Mouse (Mus musculus) kidney, adult 9 months (tissue): ENCODE measurements at regions not wholly inside any gene's neighbourhood (a gene's known extent, or its start where the extent isn't known, plus 50 kb on each side); places are given as distances from the start of the nearest gene placed in this dataset.

Source experiments
- DNase-seq: peaks from one replicate; pipeline ENCODE4 v3.0.0; 2022

DNA sequence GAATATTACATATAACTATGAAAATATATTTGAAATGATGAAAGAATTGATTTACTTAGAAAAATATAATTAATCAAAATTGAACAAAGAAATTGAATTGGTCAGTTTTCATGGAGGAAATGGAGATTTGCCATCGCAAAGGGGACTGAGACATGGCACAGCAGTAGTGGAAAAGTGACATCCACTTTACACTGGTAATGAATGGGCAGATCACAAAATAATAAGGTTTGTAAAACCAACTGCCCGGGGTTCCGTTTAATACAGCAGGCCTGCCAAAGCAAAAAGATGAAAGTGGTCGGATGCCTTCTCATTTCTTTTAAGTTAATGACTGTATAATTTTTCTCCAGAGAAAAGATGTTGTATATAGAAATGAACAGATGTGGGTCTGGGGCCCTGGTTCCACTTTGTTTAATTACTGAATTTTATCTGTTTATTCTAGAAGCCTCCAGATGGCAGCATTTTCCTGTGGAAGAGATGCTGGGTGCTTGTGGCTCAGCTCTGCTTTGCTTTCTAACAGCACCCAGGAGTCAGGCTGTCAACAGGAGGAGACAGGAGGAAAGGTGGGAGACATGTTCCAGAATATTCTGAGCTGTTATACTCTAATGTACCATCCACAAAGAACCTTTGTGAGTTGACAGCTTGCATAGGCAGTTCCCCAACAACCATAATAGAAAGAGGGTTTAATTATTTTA lies 75.6 kb upstream of the Fbxl17 start:
- DNase-seq, result peak; percentile 44

GRCm38 (mm10) chr17:63582870-63583269 lies 83.1 kb upstream of the Fbxl17 start:
- no peak for DNase-seq

DNA sequence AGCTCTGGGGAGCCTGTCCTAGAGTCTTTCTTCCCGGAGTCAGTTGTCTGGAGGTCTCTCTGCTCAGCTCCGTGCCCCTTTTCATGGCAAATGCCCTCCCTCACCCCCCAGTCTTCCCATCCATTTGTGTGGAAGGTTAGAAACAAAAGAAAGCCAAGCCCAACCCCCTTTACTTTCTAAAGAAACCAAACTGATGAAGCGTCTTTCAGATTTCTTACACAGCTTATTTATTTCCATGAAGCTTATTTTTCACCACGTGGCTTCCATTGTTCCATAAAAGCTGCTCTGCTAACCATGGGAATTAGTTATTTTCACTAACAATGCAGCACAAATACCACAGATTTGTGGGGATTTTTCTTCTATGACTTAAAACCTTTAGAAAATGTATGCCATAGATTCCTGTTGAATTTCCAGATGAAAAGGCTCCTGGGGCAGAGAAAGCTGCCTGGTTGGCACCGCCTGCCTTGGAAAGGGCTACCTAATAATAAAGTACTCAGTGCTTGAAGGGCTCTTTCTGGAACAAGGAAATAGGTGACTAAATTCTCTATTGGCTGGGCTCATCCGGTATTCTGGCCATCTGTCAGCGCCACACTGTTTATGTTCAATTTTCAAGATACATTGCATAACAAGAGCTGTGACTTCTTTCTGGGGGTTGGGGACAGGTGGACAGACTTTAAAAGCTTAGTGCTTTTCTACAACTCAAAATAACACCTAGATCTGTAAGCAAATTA lies 107.4 kb upstream of the Fbxl17 start:
- no peak for DNase-seq

- DNase-seq, result no peak
Observed at GRCm38 (mm10) chr17:63622726-63623125, 122.9 kb upstream of the Fbxl17 start.

DNA sequence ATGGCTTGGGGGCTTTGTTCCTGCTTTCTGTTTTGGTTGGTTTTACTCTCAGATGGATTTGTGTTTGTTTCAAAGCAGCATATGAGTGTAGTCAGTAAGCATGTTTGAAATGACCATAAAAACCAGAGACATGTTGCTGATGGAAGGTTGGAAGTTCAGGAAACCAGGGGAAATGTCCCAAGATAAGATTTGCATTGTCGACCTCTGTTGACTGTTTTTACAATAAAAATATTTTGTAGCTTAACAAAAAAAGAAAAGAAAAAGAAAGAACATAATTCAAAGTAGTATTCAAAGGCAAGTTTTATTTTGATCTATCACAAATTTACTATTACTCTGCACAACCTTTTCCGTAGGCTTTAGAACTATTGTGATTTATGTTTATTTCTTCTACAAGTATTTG lies 137.8 kb upstream of the Fbxl17 start:
- no peak for DNase-seq

- DNase-seq, result no peak
Observed at GRCm38 (mm10) chr17:63644390-63644789, 144.6 kb upstream of the Fbxl17 start.

GRCm38 (mm10) chr17:63657687-63658086 lies 157.9 kb upstream of the Fbxl17 start:
- no peak for DNase-seq

DNA sequence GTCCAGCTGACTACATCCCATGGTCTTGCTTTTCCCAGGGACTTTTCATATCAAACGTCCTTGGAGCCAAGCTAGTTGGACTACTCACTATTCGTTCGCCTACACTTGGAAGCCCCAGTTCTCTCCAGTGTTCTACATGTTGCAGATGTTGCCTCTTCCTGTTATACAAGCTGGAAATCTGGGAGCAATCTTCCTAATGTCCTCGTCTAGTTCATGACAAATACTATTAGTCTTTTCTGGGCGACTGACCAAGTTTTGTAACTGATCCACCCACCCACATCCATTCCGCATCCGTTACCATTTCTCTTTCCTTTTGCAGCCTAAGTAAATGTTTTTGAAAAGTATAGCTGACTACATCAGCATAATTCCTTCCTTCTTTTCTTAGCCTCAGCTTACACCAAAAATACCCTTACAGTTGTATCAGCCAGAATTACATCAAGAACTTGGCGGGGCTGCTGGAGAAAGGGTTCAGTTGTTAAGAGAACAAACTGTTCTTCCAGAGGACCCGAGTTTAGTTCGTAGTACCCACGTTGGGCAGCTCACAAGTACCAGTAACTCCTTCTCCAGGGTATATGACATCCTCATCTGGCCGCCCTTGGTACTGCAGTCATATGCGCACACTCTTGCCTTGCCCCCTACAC lies 161.1 kb upstream of the Fbxl17 start:
- DNase-seq, result peak; percentile 39

GRCm38 (mm10) chr17:63661584-63661983 lies 161.8 kb upstream of the Fbxl17 start:
- DNase-seq, result peak; percentile 27

DNA sequence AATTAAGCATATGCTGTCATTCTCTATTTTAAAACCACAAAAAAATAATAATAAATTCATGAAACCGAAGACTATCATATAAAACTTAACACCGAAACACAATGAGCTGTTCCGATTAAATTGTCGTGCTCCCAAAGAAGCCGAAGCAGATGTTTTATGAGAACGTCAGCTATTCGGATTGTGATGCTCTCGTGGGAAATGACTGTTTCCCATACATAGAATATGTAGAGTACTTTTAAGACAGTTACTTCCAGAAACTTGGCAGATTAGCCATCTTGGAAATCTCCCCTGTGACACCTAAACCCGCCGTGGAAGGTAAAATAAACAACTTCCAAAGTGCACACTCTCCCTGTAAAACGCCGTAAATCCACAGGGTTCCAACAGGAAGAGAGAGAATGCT lies 162.4 kb upstream of the Fbxl17 start:
- DNase-seq, result no peak

DNA sequence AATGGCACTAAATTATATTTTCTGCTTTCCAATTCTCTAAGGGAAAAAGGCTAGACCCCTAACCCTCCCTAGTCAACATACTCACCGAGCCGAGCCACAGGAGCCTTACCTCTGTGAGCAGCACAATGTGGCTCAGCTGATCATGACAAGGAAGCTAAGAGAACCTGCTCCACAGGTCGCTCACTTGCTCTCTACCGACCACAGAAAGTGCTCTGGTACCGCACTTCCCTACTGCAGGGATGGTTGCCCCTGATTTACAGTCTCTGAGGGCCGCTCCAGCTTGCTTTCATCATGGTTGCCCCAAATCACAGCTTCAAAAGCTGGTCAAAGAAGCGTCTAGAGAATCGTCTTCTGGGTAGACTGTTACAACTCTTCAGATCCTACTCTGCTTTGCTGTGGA lies 177.0 kb upstream of the Fbxl17 start:
- DNase-seq, result no peak

DNA sequence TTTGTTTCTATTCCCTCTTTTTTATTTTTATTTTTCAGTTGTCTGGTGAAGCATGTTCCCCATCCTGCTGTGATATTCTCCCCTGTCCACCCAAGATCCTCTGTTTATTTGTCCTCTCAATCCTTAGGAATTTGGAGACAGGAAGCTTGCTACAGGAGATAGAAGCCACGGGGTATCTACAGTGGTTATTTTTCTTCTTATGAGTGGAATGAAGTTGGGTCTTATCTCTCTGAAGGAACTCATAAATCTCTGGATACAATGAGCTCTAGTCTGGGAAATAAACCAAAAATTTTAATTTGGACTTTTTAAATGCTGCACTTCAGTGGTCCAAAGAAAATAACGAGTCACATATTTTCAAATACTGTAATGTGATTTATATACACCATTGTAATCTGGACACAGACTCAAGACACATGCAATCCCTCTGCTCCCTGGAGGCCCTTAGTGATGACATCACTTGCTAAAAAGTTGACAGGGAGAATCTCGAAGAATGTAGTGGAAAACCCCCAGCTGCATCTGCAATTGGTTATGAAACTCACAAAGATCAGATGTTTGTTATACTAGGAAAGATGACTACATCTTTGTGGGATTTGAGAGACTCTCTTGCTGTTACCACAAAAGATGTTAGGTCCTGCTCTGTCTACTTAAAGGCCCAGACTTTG lies 178.3 kb upstream of the Fbxl17 start:
- DNase-seq, result peak; percentile 70

- DNase-seq, result no peak
Observed at GRCm38 (mm10) chr17:63680479-63680878, 180.7 kb upstream of the Fbxl17 start.

DNA sequence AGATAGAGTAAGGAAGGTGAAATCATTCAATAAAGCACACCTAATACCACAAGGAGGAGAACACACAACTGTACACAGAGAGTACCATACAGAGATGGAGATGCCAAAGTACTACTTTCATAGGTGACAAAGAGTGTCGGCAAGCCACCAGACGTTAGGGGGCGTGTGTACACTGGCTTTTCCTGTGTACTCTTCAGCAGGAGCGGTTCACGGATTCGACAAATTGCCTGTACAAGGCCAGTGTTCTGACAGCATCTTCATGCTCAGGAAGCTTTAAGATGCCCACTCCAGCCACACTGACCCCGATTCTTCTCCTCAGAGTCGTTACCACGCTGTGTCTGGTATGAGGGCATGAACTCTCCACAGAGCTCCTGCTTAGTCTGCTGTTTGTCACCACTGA lies 179.5 kb upstream of the Fer start:
- DNase-seq, result no peak

GRCm38 (mm10) chr17:63684026-63684425 lies 178.8 kb upstream of the Fer start:
- no peak for DNase-seq

DNA sequence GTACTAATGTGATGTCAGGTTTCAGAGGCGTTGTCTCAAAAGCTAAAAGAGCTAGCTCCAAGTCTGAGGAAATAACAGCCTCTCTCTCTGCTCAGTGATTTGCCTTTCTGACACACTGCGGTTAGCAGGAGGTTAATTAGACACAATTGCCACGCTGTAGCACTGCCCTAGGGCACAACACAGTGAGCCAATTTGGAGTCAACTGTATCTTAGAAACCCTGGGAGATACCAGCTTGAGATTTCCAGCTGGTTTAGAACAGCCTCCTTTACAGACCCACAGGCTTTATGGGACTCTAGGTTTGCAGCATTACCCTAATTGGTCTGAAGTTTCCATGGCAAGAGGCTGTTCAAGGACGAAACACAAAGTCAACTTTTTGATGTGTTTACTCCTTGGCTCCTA lies 176.9 kb upstream of the Fer start:
- DNase-seq, result peak; percentile 38

DNA sequence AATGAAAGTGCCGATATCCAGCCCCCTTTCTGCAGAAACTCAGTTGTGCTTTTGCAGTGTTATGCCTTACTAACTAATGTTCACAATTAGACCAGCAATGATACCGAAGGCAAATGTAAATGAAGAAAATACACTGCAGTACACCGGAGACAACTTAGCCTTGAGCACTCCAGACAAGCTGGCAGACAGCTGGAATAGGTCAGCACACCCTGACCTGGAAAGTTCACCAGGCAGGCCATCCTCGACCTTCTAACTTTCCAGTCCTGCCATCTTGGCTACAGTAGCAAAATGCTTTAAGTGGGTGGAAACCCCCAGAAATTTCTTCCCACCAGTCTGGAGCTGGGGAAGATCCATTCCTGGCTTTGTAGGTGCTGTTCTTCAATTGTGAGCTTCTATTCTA lies 176.5 kb upstream of the Fer start:
- DNase-seq, result no peak

- no peak for DNase-seq
Observed at GRCm38 (mm10) chr17:63689291-63689690, 173.6 kb upstream of the Fer start.

- no peak for DNase-seq
Observed at GRCm38 (mm10) chr17:63690829-63691689, 171.8 kb upstream of the Fer start.

- no peak for DNase-seq
Observed at GRCm38 (mm10) chr17:63691690-63691968, 171.2 kb upstream of the Fer start.

GRCm38 (mm10) chr17:63693274-63693673 lies 169.6 kb upstream of the Fer start:
- no peak for DNase-seq

DNA sequence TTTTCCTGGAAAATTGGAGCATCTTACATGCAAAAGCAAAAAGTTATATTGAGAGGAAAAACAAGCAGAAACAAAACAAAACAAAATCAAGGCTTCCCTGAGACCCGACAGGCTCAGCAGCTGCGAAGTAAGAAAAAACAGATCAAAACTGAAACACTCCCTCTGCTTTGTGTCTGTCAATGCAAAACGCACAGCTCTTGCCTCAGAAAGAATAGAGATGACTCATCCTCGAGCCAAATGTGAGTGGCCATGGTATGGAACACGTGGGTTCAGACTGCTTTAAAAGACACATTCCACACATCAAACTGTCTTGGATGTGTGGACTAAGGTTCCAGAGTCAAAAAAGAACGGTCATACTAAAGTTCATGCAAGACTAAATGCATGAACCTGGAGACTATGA lies 163.3 kb upstream of the Fer start:
- DNase-seq, result no peak

- no peak for DNase-seq
Observed at GRCm38 (mm10) chr17:63704991-63705390, 157.9 kb upstream of the Fer start.
